Mouse (Mus musculus): Measurements from ENCODE around the gene Gm12216.
"Not testable (repeated sequence)": the region's sequence is repeated elsewhere in the genome, so short reads cannot be mapped to it uniquely, and the experiment has no call there.

The Gm12216 gene

GRCm38 (mm10) chr11:53858761-53859580, at the start of gene Gm12216:
Gm12216 (minus strand) TSS chr11:53859256.
- in situ Hi-C loops (cut with MboI, MseI) = loop anchor here in 1 of 2 experiments (5.0 to 10.0 kb wide), 2 partner anchors 104 to 702 kb away; no protein-coding TSS in a partner anchor

- in situ Hi-C loops (cut with MboI, MseI) = no loop called here
Observed at GRCm38 (mm10) chr11:53908686-53909085, 49.6 kb upstream of the Gm12216 start.

GRCm38 (mm10) chr11:53904534-53904925, 45.5 kb upstream of the Gm12216 start:
- in situ Hi-C loops (cut with MboI, MseI) = no loop called here

GRCm38 (mm10) chr11:53903781-53904533, 44.9 kb upstream of the Gm12216 start:
- in situ Hi-C loops (cut with MboI, MseI) = no loop called here

GRCm38 (mm10) chr11:53902741-53903140, 43.7 kb upstream of the Gm12216 start:
- in situ Hi-C loops (cut with MboI, MseI) = no loop called here

GRCm38 (mm10) chr11:53900991-53901390, 41.9 kb upstream of the Gm12216 start:
- in situ Hi-C loops (cut with MboI, MseI) = no loop called here

GRCm38 (mm10) chr11:53899981-53900380, 40.9 kb upstream of the Gm12216 start:
- in situ Hi-C loops (cut with MboI, MseI) = no loop called here

GRCm38 (mm10) chr11:53899004-53899403, 39.9 kb upstream of the Gm12216 start:
- in situ Hi-C loops (cut with MboI, MseI) = no loop called here

- in situ Hi-C loops (cut with MboI, MseI) = no loop called here
Observed at GRCm38 (mm10) chr11:53896935-53897334, 37.9 kb upstream of the Gm12216 start.

- in situ Hi-C loops (cut with MboI, MseI) = no loop called here
Observed at GRCm38 (mm10) chr11:53893451-53893850, 34.4 kb upstream of the Gm12216 start.

GRCm38 (mm10) chr11:53892716-53893416, 33.8 kb upstream of the Gm12216 start:
- in situ Hi-C loops (cut with MboI, MseI) = no loop called here

- in situ Hi-C loops (cut with MboI, MseI) = no loop called here
Observed at GRCm38 (mm10) chr11:53891505-53892451, 32.7 kb upstream of the Gm12216 start, which contains the start of gene Slc22a5. Slc22a5 (minus strand) TSS chr11:53891660.

- in situ Hi-C loops (cut with MboI, MseI) = no loop called here
Observed at GRCm38 (mm10) chr11:53890906-53891504, 31.9 kb upstream of the Gm12216 start.

- in situ Hi-C loops (cut with MboI, MseI) = no loop called here
Observed at GRCm38 (mm10) chr11:53890225-53890624, 31.2 kb upstream of the Gm12216 start.

GRCm38 (mm10) chr11:53889091-53889645, 30.1 kb upstream of the Gm12216 start:
- in situ Hi-C loops (cut with MboI, MseI) = no loop called here

- in situ Hi-C loops (cut with MboI, MseI) = no loop called here
Observed at GRCm38 (mm10) chr11:53888242-53888641, 29.2 kb upstream of the Gm12216 start.

GRCm38 (mm10) chr11:53883287-53883686, 24.2 kb upstream of the Gm12216 start:
- in situ Hi-C loops (cut with MboI, MseI) = no loop called here

GRCm38 (mm10) chr11:53878096-53878495, 19.0 kb upstream of the Gm12216 start:
- in situ Hi-C loops (cut with MboI, MseI) = not testable (repeated sequence)

- in situ Hi-C loops (cut with MboI, MseI) = no loop called here
Observed at GRCm38 (mm10) chr11:53876488-53876887, 17.4 kb upstream of the Gm12216 start.

- in situ Hi-C loops (cut with MboI, MseI) = no loop called here
Observed at GRCm38 (mm10) chr11:53874706-53875105, 15.7 kb upstream of the Gm12216 start.
